Mouse (Mus musculus): ENCODE data around the gene Gm28845.

The Gm28845 gene

DNA sequence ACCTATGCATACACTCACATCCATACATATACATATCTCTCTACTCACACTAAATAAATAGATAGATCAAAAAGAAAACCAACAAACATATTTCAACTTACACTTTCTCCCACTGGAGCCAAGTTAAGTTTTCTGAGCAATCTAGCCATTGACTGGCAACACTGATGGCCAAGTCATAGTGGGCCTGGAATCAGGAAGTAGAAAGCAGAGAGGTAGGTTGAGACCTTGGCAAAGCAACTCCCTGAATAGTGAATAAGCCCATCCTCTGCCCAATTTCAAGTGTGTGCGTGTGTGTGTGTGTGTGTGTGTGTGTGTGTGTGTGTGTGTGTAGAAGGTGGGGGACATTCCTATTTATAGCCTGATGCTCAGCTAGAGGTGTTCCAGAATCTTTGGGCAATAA, at the start of gene Gm28845:
Gm28845 (minus strand) TSS at position 121 of the 400 bp plus-strand sequence.
- DNase-seq (ENCODE audit: low spot score in 2 of 2) = no peak

GRCm38 (mm10) chr1:65167496-65167895, 48.1 kb upstream of the Gm28845 start:
- DNase-seq (ENCODE audit: low spot score in 2 of 2) = no peak

DNA sequence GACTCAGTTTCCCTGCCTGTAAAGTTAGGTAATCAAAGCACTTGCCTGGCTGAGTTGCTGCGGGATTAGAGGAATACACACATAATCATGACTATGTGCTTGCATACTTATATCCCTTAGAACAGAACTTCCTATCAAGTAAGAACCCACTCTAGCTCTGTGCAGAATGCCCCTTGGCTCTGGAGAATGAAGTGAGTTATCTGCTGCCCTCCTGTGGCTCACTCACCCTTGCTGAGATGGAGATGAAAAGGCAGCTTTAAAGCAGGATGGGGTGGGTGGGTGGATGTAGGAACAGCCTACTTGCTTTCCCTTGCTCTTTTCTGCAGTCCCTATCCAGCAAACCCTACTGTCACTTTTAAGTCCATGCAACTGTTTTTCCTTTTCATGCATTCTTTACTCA, 42.9 kb upstream of the Gm28845 start:
- DNase-seq (ENCODE audit: low spot score in 2 of 2) = no peak

- DNase-seq (ENCODE audit: low spot score in 2 of 2) = no peak
Measured at GRCm38 (mm10) chr1:65156111-65156510, 36.8 kb upstream of the Gm28845 start.

DNA sequence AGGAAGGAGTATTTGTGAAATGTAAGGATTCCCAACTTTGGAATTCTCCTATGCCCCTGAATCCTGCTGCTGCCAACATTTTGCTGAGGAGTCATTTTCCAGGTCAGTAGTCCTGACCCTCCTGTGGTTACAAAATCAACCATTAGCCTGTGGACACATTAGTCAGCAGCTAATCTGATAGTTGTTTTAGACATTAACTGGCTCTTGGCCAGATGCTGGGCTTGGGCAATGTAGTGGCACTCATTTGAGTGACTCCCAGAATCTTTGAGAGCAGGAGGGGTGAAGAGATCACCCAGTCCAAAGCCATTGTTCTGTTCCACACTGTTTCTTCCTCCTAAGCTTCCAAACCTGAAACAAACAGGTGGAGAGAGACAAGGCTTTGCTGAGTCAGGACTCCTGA, 35.5 kb upstream of the Gm28845 start:
- peak in 1 of 2 experiments; percentile 37 for DNase-seq (ENCODE audit: low spot score in 2 of 2)

DNA sequence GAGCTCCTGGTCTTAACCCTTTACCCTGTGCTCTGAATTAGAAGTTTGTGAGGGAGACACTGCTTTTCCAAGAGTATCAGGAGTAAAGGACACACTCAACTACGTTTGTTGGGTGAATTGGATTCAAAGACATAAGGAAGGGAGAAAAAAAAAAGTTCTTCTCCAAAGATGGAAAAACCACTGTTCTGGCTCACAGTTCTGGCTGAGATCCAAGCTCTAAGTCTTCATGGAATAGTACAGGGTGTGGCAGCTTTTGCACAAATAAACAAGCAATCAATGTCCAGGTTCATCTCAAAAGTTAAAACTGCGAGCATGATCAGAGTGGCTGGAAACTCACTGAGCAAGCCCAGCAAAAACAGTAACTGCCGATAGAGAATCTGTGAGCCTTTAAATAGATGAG, 28.6 kb upstream of the Gm28845 start:
- no peak for DNase-seq (ENCODE audit: low spot score in 2 of 2)

DNA sequence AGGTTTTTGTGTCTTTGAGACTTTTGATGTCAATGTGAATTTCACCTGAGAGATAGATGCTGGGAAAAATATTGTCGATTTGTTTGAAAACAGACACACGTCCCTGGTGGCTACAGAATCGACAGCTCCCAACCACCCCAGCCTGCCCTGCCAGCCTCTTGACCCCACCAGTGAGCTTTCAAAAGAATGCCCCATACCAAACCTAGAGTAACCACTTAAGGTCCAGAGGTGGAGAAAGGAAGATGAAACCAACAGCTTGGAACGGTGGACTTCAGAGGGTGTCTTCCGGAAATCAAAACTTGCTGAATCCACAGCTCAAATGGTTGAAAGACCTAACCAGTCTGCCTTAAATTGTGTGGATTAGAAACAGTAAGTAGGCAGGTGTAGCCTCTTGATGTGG, 28.0 kb upstream of the Gm28845 start:
- no peak for DNase-seq (ENCODE audit: low spot score in 2 of 2)

- DNase-seq (ENCODE audit: low spot score in 2 of 2) = no peak
Measured at GRCm38 (mm10) chr1:65146601-65147000, 27.2 kb upstream of the Gm28845 start.

DNA sequence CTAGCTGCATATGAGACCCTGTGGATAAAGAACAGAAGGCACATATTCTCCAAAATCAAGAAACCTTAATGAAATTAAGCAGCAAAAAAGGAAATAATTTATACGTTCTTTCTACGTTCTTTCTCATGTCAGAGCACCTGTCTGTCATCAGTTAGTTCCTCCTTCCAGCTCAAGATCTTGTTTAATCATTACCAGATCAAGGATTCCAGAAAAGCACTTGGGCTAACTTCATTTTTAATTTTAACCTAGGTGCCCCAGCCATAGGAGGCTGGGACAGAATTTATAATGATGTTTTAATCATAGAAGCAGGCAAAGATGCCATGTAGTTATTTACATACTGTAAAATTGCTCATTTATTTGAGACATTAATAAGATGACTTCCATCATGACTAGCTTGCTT, 25.4 kb upstream of the Gm28845 start:
- no peak for DNase-seq (ENCODE audit: low spot score in 2 of 2)

- no peak for DNase-seq (ENCODE audit: low spot score in 2 of 2)
Measured at GRCm38 (mm10) chr1:65137560-65137959, 18.2 kb upstream of the Gm28845 start.

- no peak for DNase-seq (ENCODE audit: low spot score in 2 of 2)
Measured at GRCm38 (mm10) chr1:65132833-65133232, 13.5 kb upstream of the Gm28845 start.

DNA sequence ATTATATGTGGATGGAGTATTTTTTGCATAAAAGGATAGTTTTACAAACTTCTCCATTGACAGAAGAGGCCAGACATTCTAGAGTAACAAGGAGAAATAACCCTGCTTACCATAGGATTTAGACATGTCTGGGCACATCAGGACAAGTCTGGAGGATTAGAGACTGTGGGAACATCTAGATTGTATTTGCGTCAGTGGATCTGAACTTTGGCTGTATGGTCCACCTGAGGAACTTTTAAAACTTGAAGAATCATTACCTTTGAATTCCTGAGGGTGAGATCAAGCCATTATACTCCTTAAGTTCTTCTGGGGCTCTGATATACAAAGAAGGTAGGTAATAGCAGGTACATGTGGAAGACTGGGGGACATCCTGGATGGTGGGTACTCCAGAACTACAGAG, 12.3 kb upstream of the Gm28845 start:
- DNase-seq (ENCODE audit: low spot score in 2 of 2) = no peak

DNA sequence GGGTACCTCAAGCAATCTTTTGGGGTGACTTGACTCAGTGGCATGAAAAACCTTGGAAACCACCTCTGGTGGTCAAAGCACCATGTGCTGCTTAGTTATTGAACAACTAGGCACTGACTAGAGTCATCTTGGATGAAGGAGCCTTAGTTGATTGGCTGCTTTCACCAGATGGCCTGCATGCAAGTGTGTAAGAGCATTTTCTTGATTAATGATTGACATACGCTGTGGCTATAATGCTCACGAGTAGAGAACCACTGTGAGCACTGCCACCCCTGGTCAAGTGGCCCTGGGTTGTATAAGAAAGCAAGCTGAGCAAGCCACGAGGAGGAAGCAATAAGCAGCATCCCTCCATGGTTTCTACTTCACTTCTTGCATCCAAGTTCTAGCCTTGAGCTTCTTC, 10.9 kb upstream of the Gm28845 start:
- no peak for DNase-seq (ENCODE audit: low spot score in 2 of 2)

DNA sequence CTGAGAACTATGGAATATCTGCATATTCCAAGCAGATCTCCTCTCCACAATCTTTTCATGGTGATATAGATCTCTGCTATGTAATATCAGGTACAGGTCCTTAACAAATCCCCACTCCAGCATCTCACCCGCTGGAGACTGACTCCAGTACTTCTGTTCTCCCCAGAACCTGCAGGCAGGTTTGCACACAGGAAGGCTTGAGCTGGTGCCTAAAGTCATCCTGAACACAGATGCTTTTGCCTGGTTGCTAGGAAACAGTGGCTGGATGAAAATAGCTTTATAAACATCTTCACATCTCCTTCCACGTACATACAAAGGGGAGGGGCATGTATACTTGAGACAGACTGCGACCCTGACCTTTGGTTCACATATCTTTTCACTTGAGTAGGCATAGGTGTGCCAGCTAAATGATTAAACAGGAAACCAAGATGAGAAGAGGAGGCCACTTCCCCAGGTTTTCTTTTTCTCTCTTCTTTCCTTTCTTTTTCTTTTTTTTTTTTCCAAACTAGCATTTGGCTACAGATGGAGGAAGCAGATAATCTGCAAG, 10.3 kb upstream of the Gm28845 start:
- DNase-seq (ENCODE audit: low spot score in 2 of 2) = no peak

- no peak for DNase-seq (ENCODE audit: low spot score in 2 of 2)
Measured at GRCm38 (mm10) chr1:65122574-65123372, 3.4 kb upstream of the Gm28845 start, which contains the start of gene D630023F18Rik. Gene D630023F18Rik, minus strand, starts transcription at chr1:65123214.

DNA sequence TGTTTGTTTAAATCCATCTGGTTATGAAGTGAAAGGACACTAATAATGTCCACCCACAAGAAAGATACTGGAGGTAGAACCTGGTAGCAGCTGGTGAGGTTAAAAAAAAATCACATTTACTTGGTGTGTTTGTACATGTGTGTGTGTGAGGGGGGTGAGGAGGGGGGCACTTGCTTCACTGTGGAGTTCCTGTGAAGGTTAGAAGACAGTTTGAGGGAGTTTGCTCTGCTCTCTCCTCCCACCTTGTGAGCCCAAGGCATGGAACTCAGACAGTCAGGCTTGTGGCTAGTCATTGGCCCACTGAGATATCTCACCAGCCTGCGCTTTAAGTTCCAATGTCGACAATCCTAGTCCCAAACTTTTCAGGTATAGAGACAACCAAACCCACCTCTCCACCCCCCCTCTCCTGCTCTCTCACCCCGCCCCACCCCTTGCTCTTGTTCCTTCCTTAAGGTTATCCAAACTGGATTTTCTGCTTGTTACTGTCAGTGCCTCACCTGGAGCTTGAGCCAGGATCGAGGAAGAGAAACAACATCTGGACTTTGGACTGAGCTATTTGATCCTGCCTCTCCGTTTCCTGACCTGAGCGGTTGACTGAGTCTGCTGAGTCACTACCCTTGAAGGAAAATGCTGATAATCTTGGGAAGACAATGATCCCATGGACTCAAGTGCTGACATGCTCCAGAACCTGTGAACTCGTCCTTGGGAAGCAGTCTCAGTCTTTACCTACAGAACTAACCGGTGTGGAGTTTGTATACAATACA, 1.0 kb downstream of the Gm28845 start:
- no peak for DNase-seq (ENCODE audit: low spot score in 2 of 2)

DNA sequence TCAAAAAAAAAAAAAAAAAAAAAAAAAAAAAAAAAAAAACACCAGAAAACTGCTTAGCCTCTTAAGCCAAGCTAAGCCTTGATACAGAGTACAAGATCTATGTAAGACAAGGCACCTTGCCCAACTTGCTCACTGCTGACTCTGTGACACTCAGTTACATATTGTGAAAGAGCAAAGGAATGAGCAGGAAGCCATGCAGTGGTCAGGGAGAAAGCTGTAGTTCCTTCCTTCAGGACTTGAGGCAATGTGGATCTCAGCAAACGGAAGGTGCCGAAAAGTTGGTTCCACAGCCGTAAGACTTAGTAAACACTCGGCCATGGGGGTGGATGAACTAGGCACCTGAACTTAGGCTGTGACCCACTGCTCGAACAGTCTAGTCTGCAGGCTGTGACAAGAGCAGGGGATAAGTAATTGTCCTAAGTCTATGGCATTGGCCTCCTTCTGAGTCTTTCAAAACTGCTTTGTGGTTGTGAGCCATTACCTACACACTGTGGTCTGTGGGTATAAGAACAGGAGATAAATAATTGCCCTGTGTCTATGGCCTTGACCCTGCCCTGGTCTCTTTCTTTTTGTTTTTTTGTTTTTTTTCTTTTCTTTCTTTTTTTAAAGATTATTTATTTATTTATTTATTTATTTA, 5.7 kb downstream of the Gm28845 start:
- no peak for DNase-seq (ENCODE audit: low spot score in 2 of 2)

GRCm38 (mm10) chr1:65112807-65113196, 6.6 kb downstream of the Gm28845 start:
- peak in 1 of 2 experiments; percentile 23 for DNase-seq (ENCODE audit: low spot score in 2 of 2)

DNA sequence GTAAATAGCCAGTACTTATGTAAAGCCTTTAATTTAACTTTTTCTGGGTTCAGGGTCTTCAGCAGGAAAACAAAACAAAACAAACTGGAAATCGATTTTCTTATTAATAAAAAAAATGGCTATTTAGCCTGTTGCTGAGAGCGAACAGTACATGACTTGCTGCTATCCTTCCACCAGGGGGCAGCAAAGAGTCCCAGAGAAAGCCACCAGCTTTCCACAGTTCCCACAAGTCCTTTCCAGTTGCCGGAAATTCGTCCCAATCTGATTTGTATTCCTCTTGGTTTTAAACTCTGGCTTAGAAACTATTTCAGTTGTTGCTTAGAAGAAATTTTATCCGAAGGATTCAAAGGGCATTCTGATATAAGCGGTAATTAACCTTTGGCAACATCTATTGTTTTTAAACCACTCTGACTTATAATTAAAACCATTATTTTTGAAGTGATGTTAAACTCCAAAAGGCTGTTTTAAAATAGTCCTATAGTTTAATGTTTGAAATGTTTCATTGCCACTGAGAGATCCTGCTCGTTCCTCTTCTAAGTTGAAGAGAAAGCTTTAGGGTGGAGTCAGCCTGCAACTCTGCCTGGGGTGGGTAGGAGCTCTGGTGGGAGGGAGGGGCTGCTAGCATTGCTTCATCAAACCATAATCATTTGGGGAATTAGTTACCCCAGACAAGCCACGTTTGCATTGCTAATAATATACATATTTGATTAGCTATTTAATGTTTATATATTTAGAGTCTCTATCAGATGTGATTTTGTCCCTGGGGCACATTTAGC, 7.1 kb downstream of the Gm28845 start:
- peak in 1 of 2 experiments; percentile 50 for DNase-seq (ENCODE audit: low spot score in 2 of 2)

- DNase-seq (ENCODE audit: low spot score in 2 of 2) = no peak
Measured at GRCm38 (mm10) chr1:65109756-65110435, 9.5 kb downstream of the Gm28845 start.

- DNase-seq (ENCODE audit: low spot score in 2 of 2) = no peak
Measured at GRCm38 (mm10) chr1:65109196-65109595, 10.2 kb downstream of the Gm28845 start.
